Mouse (Mus musculus) retina, embryonic 14.5 days (tissue): ENCODE data around the gene Mcoln3.

Source experiments
- DNase-seq: peaks from one replicate; pipeline ENCODE4 v3.0.0-alpha.2; 2015; ENCODE audit warnings: low spot score

Gene Mcoln3

GRCm38 (mm10) chr3:146174215-146174614 is 57.0 kb downstream of the Mcoln3 start:
- no peak for DNase-seq

- no peak for DNase-seq
Observed at GRCm38 (mm10) chr3:146177295-146177694, 60.0 kb downstream of the Mcoln3 start.

GRCm38 (mm10) chr3:146177748-146178582 is 60.7 kb downstream of the Mcoln3 start:
- peak; percentile 94 for DNase-seq

- no peak for DNase-seq
Observed at GRCm38 (mm10) chr3:146180341-146180740, 63.1 kb downstream of the Mcoln3 start.

- DNase-seq, result peak; percentile 75
Observed at GRCm38 (mm10) chr3:146180986-146181385, 63.7 kb downstream of the Mcoln3 start.

GRCm38 (mm10) chr3:146184992-146185657 is 67.9 kb downstream of the Mcoln3 start:
- peak; percentile 90 for DNase-seq

GRCm38 (mm10) chr3:146186033-146186432 is 68.8 kb downstream of the Mcoln3 start:
- DNase-seq, result peak; percentile 36

GRCm38 (mm10) chr3:146189933-146190332 is 72.7 kb downstream of the Mcoln3 start:
- DNase-seq, result no peak
